Mouse (Mus musculus): ENCODE measurements at regions not wholly inside any gene's neighbourhood (a gene's known extent, or its start where the extent isn't known, plus 50 kb on each side); places are given as distances from the start of the nearest gene placed in this dataset.

DNA sequence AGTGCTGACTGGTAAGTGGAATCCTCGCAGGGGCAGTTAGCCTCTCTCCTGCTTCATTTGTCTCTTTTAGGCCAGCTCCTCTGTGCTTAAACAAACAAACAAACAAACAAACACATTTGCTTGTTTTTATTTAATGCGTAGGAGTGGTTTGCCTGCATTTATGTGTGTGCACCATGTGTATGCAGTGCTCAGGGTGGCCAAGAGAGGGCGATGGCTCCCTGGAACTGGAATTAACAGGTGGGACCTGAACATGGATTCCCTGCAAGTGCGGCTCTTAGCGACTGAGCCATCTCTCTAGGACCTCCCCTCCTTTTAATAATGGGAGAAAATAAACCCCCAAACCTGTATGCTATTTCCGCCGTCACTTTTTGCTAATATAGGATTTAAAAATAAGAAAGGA, 91.8 kb upstream of the Ubl3 start:
- Histone ChIP-seq H3K9me3 (no peaks in the 10 kb centered on the region), H3K9ac (no peak overlapping the region), H3K4me3 (replicated peaks) (no peak overlapping the region), H3K4me2 (no peak overlapping the region), H3K27ac (no peak overlapping the region), H3K4me1 (no peaks in the 10 kb centered on the region), H3K36me3 (no peaks in the 10 kb centered on the region), H3K27me3 (replicated peaks) (no peaks in the 10 kb centered on the region)
- WGBS, result 95% methylated on average over 7 of the region's 7 CpGs
- no peak for ATAC-seq (ENCODE audit: insufficient read depth, low FRiP score, low read depth)

DNA sequence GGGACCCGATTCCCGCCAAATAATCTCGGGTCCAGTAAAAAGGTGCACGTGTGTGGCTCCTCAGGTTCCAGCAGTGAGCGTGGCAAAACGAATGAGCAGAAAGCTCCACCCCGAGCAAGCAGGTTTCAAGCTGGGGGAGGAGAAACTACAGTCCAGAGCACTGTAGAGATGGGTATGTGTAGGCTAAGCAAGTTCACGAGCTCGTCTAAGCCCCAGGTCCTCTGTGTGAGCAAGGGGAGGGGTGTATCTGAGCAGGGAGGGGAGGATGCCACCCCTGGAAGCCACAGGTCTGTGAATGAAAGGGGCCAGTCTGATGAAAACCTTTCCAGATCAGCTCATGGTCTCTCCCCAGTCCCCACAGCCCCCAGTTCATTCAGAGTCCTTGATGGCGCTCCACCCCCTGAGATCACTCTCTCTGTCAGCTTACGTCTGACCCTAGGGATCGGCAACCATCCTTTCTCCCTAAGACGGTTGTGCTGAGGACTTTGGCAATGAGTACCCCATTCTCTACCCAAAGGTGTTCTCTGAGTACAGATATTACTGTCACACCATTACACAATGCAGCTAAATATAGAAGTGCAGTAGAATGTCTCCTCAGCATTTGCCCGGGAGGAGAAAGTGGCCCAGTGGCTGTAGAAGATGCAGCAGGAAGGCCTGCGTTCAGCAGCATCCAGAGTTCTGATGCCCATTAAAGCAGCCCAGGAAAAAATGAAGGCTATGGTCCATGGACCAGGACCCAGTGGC, 89.2 kb upstream of the Ubl3 start:
- H3K9ac ChIP-seq, result no peak overlapping the region
- no peak overlapping the region for H3K4me3 ChIP-seq (replicated peaks)
- H3K27ac ChIP-seq, result no peak overlapping the region
- 45% methylated on average over 15 of the region's 15 CpGs for WGBS
- ATAC-seq (ENCODE audit: insufficient read depth, low FRiP score, low read depth), result no peak
- H3K4me2 ChIP-seq, result no peak overlapping the region
- H3K36me3 ChIP-seq, result no peaks in the 10 kb centered on the region
- no peaks in the 10 kb centered on the region for H3K27me3 ChIP-seq (replicated peaks)
- H3K9me3 ChIP-seq, result no peaks in the 10 kb centered on the region
- no peaks in the 10 kb centered on the region for H3K4me1 ChIP-seq

DNA sequence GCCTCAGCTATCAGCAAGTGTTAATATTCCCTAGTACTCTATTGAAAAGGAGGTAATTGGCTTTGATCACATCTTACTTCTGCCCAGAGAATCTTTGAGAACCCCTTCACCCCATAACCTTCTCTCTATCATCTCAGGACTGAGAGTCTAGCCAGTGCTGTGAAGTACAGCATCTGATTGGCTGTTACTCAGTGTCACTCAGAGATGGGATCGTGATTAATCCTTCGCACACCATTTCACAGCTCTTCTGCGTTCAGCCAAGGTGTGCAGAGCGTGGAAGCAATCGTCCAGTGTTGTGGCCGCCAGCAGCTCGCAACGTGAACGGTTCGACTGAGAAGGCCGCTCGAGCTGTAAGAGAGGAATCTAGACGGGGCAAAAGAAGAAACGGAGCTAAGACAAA, 87.9 kb upstream of the Ubl3 start:
- no peaks in the 10 kb centered on the region for H3K9me3 ChIP-seq
- H3K4me3 ChIP-seq (replicated peaks), result no peak overlapping the region
- ATAC-seq (ENCODE audit: insufficient read depth, low FRiP score, low read depth), result no peak
- H3K9ac ChIP-seq, result no peak overlapping the region
- no peak overlapping the region for H3K27ac ChIP-seq
- 39% methylated on average over 13 of the region's 14 CpGs for WGBS
- H3K4me1 ChIP-seq, result no peaks in the 10 kb centered on the region
- no peak overlapping the region for H3K4me2 ChIP-seq
- no peaks in the 10 kb centered on the region for H3K27me3 ChIP-seq (replicated peaks)
- H3K36me3 ChIP-seq, result no peaks in the 10 kb centered on the region

DNA sequence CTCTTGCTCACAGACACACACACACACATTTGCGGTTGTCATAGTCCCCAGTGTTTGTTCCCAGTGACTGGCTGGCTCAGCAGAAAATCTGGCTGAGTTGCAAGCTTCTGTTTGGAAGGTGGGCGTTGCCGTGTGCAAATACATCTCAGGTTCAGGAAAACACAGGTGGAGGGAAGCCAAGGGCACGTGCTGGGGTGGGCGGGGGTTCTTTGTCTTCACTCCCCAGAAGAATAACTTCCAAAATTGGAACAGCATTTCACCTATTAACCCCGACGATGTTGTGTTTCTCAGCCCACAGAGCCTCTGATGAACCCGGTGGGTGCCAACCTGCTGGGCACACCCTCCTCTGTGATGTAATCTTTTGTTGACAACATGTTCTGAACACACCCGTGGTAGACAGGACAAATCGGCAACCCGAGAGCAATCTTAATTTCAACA, 82.3 kb upstream of the Ubl3 start:
- Histone ChIP-seq H3K9ac (no peak overlapping the region), H3K27me3 (replicated peaks) (no peaks in the 10 kb centered on the region), H3K4me1 (peaks cover 2% of the 10 kb centered on the region; the same call in 1 of the 2 replicates), H3K4me2 (peak overlapping the region; percentile 23), H3K36me3 (no peaks in the 10 kb centered on the region), H3K4me3 (replicated peaks) (no peak overlapping the region), H3K9me3 (no peaks in the 10 kb centered on the region), H3K27ac (no peak overlapping the region)
- ATAC-seq (ENCODE audit: insufficient read depth, low FRiP score, low read depth), result no peak; the same call in 1 of the 2 replicates
- 51% methylated on average over 11 of the region's 11 CpGs for WGBS

DNA sequence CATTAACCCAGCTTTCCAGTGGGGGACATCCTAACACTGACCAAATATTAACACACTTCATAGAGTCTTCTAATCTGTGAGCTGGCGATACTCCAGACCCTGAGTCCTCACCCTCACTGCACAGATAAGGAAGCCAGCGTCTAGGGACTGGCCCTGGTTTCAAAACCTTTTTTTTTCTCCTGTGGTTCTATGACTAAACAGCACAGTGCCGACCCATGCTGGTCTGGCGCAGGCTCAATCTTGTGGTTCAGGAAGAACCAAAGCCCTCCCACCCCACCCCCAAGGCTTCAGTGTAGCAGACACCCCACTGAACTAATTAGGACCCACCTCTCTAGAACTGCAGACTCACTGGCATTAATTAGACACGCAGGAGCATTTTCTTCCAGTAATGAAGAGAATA, 81.4 kb upstream of the Ubl3 start:
- no peaks in the 10 kb centered on the region for H3K9me3 ChIP-seq
- H3K36me3 ChIP-seq, result no peaks in the 10 kb centered on the region
- peaks cover 2% of the 10 kb centered on the region; the same call in 1 of the 2 replicates for H3K4me1 ChIP-seq
- no peak overlapping the region for H3K9ac ChIP-seq
- 47% methylated on average over 5 of the region's 5 CpGs for WGBS
- no peak overlapping the region for H3K27ac ChIP-seq
- H3K4me3 ChIP-seq (replicated peaks), result no peak overlapping the region
- H3K4me2 ChIP-seq, result no peak overlapping the region
- 0 out of 2 replicates have a peak, but pooled peaks have one; percentile 38 for ATAC-seq (ENCODE audit: insufficient read depth, low FRiP score, low read depth)
- H3K27me3 ChIP-seq (replicated peaks), result no peaks in the 10 kb centered on the region

DNA sequence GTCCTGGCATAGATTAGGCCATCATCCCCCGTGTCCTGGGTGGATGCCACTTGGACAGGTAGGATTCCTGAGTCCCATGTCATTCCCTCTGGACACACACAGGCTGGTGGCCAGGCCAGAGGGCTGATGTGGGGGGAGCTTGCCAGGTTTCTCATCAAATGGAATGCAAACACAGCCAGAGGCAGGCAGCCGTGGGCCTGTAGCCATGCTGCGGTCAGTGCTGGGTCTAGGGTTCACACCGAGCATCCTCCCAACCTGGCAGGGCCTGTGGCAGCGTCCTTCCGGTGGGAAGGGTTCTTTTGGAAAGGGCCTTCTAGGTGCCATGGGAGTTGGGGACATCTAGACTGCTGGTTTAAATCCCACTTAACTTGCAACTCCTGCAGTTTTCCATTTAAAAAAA, 80.7 kb upstream of the Ubl3 start:
- ATAC-seq (ENCODE audit: insufficient read depth, low FRiP score, low read depth), result no peak
- no peak overlapping the region for H3K4me2 ChIP-seq
- no peaks in the 10 kb centered on the region for H3K27me3 ChIP-seq (replicated peaks)
- H3K27ac ChIP-seq, result no peak overlapping the region
- no peaks in the 10 kb centered on the region for H3K36me3 ChIP-seq
- no peak overlapping the region for H3K4me3 ChIP-seq (replicated peaks)
- peaks cover 2% of the 10 kb centered on the region; the same call in 1 of the 2 replicates for H3K4me1 ChIP-seq
- no peak overlapping the region for H3K9ac ChIP-seq
- H3K9me3 ChIP-seq, result no peaks in the 10 kb centered on the region
- WGBS, result 77% methylated on average over 6 of the region's 6 CpGs

DNA sequence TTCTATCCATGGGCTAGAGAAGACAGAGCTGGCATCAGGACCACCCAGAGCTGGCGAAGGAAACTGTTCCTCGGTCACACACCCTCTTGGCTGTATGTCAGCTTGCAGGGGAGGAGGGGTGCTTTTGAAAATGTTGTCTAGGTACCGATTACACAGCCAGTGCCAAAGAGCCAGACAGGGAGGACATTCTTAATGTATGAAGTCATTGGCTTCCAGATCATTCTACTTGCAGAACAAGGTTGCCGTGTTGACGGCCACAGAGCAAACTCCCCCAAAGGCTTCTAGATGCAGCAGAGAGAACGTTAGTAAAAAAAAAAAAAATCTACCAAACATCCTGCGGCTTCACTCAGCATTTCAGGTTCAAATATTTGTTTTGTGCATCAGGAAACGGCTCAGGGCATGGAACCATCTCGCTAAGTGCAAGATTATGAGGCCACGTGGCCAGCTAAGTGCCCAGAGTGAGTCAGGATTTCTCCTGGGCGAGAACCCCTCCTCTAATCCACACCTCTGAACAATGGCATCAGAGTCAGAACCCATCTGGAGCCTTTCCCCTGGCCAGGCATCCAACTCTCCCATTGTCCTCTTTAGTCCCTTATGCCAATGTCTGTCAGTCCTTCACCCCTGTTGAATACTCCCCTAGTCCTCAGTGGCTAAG, 80.1 kb upstream of the Ubl3 start:
- H3K36me3 ChIP-seq, result no peaks in the 10 kb centered on the region
- no peak overlapping the region for H3K4me2 ChIP-seq
- no peaks in the 10 kb centered on the region for H3K27me3 ChIP-seq (replicated peaks)
- peak overlapping the region; percentile 21; the same call in 1 of the 2 replicates for H3K27ac ChIP-seq
- H3K4me1 ChIP-seq, result peaks cover 2% of the 10 kb centered on the region; the same call in 1 of the 2 replicates
- no peak overlapping the region for H3K9ac ChIP-seq
- ATAC-seq (ENCODE audit: insufficient read depth, low FRiP score, low read depth), result no peak; the same call in 1 of the 2 replicates
- H3K9me3 ChIP-seq, result no peaks in the 10 kb centered on the region
- WGBS, result 42% methylated on average over 11 of the region's 11 CpGs
- H3K4me3 ChIP-seq (replicated peaks), result no peak overlapping the region

DNA sequence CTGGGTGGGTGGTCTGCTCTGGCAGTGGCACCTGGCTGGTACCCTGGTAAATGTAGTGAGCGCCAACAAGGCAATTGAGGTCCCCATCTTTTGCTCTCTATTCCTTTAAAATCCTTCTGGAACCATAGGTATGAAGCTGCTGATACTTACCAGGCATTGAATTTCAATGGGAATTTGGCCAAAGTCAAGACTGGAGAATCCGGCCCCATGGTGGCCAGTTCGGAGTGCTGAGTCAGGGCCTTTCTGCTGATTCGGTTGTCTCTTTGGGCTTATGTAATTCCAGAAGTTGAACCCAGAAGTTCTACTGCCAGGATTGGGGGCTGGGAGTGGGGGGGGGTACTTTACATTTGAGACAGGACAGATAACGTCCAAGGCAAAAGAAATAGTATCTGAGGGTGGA, 79.0 kb upstream of the Ubl3 start:
- no peak for ATAC-seq (ENCODE audit: insufficient read depth, low FRiP score, low read depth)
- no peak overlapping the region for H3K4me2 ChIP-seq
- no peak overlapping the region for H3K27ac ChIP-seq
- no peaks in the 10 kb centered on the region for H3K27me3 ChIP-seq (replicated peaks)
- H3K36me3 ChIP-seq, result no peaks in the 10 kb centered on the region
- no peak overlapping the region for H3K4me3 ChIP-seq (replicated peaks)
- H3K9me3 ChIP-seq, result no peaks in the 10 kb centered on the region
- peaks cover 2% of the 10 kb centered on the region; the same call in 1 of the 2 replicates for H3K4me1 ChIP-seq
- WGBS, result 85% methylated on average over 5 of the region's 5 CpGs
- H3K9ac ChIP-seq, result no peak overlapping the region

DNA sequence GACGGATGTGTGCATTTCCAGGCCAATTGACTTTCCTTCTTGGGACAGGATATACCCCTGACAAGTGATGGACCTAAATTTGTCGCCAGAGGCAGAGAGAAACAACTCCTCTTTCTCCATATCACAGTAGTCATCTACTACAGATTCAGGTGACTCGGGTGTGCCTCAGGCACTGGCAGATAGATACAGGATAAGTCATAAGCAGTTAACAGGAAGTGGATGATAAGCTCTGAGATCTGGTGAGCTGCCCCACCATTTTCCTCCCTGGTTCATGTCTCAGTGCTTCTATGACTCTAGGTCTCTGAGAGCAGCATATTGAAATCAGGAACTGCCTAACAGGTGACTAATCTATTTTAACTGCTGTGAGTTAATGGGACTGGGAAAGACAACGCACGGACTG, 73.4 kb upstream of the Ubl3 start:
- ATAC-seq (ENCODE audit: insufficient read depth, low FRiP score, low read depth), result no peak
- Histone ChIP-seq H3K4me3 (replicated peaks) (no peak overlapping the region), H3K27me3 (replicated peaks) (no peaks in the 10 kb centered on the region), H3K4me2 (no peak overlapping the region), H3K9ac (no peak overlapping the region), H3K27ac (no peak overlapping the region), H3K4me1 (no peaks in the 10 kb centered on the region), H3K9me3 (no peaks in the 10 kb centered on the region), H3K36me3 (no peaks in the 10 kb centered on the region)
- WGBS, result 84% methylated on average over 5 of the region's 5 CpGs

DNA sequence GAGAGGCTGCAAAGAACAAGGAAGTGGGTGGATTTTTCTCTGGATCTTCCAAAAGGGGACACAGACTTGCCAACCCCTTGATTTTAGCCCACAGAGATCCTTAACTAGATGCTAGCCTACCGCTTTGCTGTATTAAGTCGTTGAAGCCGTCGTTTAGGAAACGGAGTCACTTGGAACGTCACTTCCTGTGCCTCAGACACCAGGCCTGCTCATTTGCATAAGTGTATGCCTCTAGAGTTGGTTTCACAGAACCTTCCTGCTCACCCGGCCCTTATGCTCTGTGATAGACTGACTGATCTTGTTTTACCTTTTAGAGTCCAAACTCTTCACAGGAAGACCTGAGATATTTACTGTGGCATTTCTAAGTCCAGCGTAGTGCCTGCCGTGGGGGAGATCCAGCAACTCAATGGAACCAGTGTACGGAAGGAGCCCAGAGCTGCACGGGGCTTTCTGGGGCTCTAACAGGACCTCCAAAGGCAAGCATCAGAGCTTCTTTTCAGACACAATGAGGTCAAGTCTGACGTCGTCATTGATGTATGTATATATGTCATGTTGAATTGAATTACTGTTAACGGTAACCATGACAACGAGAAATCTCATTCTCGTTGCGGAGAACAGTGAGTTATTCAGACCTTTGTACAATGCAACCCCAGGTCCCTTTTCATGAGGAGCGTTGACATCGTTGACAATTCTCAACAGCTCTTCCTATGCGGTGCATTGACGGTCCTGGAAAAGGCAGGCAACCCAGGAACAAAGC, 72.2 kb upstream of the Ubl3 start:
- H3K4me2 ChIP-seq, result no peak overlapping the region
- H3K27ac ChIP-seq, result no peak overlapping the region
- no peak overlapping the region for H3K9ac ChIP-seq
- no peaks in the 10 kb centered on the region for H3K27me3 ChIP-seq (replicated peaks)
- no peak overlapping the region for H3K4me3 ChIP-seq (replicated peaks)
- no peaks in the 10 kb centered on the region for H3K9me3 ChIP-seq
- ATAC-seq (ENCODE audit: insufficient read depth, low FRiP score, low read depth), result no peak
- H3K36me3 ChIP-seq, result no peaks in the 10 kb centered on the region
- H3K4me1 ChIP-seq, result no peaks in the 10 kb centered on the region
- WGBS, result 71% methylated on average over 21 of the region's 21 CpGs

DNA sequence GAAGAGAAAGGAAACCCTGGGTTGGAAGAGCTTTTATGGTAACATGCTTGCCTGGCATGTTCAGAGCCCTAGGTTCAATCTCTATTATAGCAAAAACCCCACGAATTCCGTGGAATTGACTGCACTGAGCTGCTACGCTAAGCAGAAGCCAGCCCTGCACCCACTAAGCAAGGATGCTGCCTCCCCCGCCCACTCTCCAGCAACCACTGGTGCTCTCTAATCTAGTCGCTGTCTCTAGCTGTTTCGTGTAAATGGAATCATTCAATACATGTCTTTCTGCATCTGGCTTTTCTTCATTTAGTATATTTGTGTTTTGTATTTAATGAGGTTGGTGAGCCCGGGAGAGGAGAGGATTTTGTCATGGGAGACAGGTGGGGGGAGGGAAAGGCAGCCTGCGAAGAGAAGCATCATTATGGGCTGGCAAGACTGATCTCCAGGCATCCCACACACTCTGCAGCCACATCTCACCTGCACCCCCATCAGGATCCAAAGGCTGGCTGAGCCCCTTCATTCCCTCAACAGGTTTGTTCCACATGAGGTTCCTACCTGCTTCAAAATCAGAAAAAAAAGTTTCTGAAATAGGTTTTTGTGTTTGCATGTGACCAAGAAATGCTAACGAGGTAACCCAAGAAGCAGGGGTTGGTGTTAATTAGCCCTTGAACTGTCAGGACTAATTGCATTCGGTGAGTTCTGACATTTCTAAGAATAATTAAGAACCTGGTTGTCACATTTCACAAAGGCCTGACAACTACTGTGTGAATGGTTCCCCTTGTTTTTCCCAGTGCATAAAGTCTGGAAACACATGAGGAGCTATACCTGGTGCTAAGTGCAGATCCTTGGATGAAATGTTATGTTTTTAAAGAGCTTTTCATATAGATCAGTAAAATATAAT, 68.6 kb upstream of the Ubl3 start:
- Histone ChIP-seq H3K27ac (no peak overlapping the region), H3K4me3 (replicated peaks) (no peak overlapping the region), H3K36me3 (no peaks in the 10 kb centered on the region), H3K4me1 (no peaks in the 10 kb centered on the region), H3K9me3 (no peaks in the 10 kb centered on the region), H3K27me3 (replicated peaks) (no peaks in the 10 kb centered on the region), H3K9ac (no peak overlapping the region), H3K4me2 (no peak overlapping the region)
- 47% methylated on average over 10 of the region's 10 CpGs for whole genome bisulfite sequencing
- no peak for ATAC-seq (ENCODE audit: insufficient read depth, low FRiP score, low read depth)
